Mouse (Mus musculus) ovary, postnatal 14 days (tissue): ENCODE results near the gene Adam3.

Experiments used
- DNase-seq: peaks from one replicate; pipeline ENCODE4 v3.0.0; 2022; ENCODE audit warnings: low spot score

Gene Adam3

GRCm38 (mm10) chr8:24725630-24726029 is at the start of gene Adam3:
Gene Adam3 (minus strand): TSS chr8:24725852.
- no peak for DNase-seq

DNA sequence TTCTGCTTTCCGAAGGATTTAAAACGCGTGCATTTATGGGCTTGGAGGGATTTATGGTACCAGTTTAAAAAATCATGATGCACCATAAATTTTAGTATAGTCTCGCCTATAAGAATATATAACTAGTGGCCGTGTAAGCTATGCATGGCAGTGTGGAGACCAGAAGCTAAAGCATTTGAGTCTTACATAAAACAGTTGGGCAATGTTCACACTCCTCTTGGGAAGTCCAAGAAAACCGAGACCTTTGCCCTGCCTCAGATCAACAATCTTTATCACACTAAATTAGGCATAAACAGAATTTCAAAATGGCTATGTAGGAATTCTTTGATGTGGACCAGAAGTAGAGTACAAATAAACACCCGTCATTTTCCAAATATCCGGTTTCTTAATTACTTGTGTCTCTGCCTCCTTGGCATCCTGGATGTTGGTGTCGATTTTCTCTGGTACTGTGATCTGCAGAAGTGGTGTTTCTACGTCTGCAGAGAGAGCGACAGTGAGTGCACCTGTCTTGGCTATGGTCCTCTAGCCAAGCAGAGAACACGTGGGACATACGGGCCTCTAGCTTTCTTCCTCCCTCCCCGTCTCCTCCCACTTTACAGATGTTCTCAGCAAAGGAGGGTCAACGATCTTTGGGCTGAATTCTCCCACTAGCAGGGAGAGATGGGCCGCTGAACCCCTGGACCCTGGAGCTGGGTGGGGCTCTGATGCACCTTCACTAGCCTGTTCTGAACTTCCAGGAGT is 596 bp downstream of the Adam3 start:
- DNase-seq, result no peak
